Mouse (Mus musculus) spleen, postnatal 4 days (tissue): Measurements from ENCODE around the gene Swap70.

Experiments
- DNase-seq, 2 experiments: peaks; one replicate each; pipeline ENCODE4 v3.0.0; 2022; ENCODE audit warnings: low spot score in 2 of 2

Gene Swap70

DNA sequence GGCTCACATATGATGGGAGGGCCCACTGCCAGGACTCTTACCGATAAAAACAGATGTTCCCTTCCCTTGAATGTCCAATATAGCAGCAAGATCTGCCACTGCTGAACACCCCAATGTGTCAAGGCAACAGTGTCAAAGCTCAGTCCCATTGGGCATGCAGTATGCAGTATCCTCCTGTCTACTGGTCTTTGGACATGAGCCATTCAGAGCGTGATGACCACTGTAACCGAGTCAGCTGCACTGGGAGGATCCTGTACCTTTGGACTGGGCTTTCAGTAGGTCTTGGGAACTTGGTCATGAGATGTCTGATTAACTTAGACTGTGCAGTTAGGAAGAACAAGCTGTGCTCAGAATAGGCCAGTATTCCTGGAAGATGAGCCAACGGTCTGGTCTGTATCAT, 84.0 kb downstream of the Swap70 start:
- DNase-seq = no peak

GRCm38 (mm10) chr7:110306281-110306680, 84.8 kb downstream of the Swap70 start:
- DNase-seq = no peak

DNA sequence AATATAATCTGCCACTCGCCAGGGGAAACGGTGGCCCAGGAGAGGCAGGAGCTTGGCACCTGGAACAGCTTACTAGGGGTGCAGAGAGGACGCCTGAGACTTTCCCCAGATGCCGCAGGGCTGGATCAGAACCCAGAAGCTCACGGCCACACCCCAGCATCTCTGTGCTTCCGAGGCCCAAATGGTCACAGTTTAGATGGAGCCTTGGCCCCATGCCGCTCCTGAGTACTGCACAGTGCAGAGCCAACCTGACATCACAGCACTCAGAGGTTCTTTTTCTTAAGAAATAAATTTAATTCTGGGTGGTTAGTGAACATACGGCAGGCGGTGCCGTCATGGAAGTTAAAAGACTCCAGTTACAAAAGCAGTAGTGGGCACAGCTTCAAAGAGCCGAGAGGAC, 86.2 kb downstream of the Swap70 start:
- DNase-seq = no peak

DNA sequence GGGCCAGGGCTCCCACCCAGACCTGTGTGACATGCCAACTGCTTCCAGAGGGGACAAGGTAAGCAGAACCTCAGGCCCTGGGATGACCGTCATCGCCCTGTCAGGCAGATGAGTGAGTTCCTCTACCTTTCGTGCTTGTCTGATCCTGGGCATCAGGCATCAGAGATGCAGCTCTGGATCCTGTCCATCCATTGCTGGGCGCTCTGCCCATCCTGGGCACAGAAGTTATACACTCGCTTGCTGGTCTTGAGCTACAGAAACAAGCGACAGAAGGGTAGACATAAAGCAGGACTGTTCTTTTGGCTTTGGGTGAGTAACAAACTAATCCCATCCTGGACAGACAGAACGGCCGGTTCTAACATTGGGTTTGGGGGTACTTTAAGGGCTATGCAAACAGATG, 87.7 kb downstream of the Swap70 start:
- DNase-seq = no peak

- DNase-seq = peak in 1 of 2 experiments; percentile 61
These were observed 92.0 kb downstream of the Swap70 start for GRCm38 (mm10) chr7:110313392-110314055.

GRCm38 (mm10) chr7:110314401-110314890, 92.9 kb downstream of the Swap70 start:
- DNase-seq = peak in 1 of 2 experiments; percentile 44

GRCm38 (mm10) chr7:110315352-110315751, 93.8 kb downstream of the Swap70 start:
- DNase-seq = peak in 1 of 2 experiments; percentile 43

- DNase-seq = no peak
These were observed 95.9 kb downstream of the Swap70 start for GRCm38 (mm10) chr7:110317412-110317811.

DNA sequence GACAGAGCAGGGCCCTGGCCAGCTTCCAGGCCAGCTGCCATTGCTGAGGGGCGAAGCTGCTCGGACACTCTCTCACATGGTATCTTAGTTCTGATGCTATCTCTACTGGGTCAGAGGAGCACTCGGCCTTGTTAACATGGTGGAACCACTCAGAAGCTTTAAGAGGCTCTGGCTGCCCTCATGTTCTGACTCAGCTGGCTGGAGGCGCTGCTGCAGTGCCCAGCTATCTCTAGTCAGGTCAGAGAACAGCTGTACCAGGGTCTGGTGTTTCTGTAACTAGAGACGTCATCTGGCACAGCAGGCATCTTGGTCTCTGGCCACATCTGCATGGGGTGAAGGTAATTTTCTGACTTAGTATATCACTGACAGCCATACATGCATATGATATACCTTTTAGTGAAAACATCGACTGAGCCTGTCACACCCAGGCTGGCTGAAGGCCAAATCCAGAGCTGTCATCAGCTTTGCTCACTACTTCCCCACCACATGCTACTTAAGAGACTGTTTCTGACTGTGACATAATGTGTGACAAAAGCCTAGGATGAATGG, 97.5 kb downstream of the Swap70 start:
- peak in 1 of 2 experiments; percentile 50 for DNase-seq

DNA sequence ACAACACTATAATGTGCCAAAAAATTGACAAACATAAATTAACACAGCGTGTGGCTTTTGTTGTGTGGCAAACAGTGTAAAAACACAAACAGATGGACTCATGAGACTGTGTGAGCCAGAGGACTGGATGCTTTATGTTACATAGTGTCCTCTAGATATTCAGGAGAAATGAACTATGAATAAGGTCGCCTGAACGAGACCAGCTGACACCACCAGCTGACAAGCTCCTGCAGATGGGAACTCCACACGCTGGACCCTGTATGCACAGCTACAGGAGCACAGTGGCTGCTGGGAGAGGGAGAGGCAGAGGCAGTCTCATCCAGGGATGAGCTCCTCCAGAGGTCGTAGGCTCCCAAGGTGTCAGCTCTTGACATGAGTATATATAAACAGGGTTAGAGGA, 99.6 kb downstream of the Swap70 start:
- no peak for DNase-seq

DNA sequence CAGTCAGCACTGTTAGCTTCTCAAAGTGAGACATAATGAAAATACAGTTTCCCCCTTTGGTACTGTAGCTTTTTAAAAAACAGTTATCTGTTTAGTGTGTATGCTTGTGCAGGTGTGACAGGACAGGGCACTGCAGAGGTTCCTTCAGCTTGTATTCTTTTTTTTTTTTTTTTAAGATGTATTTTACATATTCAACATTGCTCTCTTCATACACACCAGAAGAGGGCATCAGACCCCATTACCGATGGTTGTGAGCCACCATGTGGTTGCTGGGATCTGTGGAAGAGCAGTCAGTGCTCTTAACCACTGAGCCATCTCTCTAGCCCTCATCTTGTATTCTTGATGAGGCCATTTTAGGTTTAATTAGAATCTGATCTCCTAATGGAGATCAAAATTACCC, 103.3 kb downstream of the Swap70 start:
- no peak for DNase-seq

GRCm38 (mm10) chr7:110325381-110326110, 104.0 kb downstream of the Swap70 start:
- DNase-seq = no peak
